Mouse (Mus musculus) layer of hippocampus, adult 2 months (tissue): ENCODE data around the gene Rnf183. TPM values are rescaled to one million over a fixed set of nuclear protein-coding genes. Genes with fewer than 3 reads are reported as not detected.

Experiments used
- DNase-seq, 2 experiments: peaks; one replicate each; pipeline ENCODE4 v3.0.0; 2022; ENCODE audit warnings: low spot score in 2 of 2
- H3K27ac ChIP-seq: fragments of 200-600 bp; 2 replicates; pipeline ENCODE4 v1.8.1; 2022
- H3K4me3 ChIP-seq: fragments of 200-600 bp; 2 replicates; pipeline ENCODE4 v1.8.1; 2022; ENCODE audit warnings: mild to moderate bottlenecking
- CTCF ChIP-seq: fragments of 200-600 bp; conservative IDR thresholded peaks from 2 replicates; pipeline ENCODE4 v1.8.1; 2022; ENCODE audit warnings: antibody characterized with exemption, mild to moderate bottlenecking, moderate library complexity
- total RNA-seq, 2 experiments: library from RNA; stranded (reverse); gene quantifications; 2 replicates each; pipeline ENCODE4 v1.2.3; 2021

Gene Rnf183
- total RNA-seq, 2 experiments from 2014 or later = not detected

DNA sequence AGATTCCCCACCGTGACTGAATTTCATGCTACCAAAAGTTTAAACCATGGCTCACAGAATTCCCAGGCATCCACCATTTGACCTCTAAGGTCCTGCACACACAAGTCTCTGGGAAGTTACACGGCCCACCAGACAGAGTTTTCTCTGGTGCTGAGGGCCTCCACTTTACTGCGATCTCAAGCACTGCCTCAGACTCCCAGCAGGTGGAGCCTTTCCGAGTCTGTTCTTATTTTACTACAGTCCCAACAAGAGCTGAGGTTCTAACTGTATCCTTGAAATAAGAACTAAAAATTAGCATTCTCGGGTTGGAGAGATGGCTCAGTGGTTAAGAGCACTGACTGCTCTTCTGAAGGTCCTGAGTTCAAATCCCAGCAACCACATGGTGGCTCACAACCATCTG lies 19.9 kb upstream of the Rnf183 start:
- peak in 1 of 2 experiments; percentile 40 for DNase-seq
- no peak overlapping the region for H3K4me3 ChIP-seq
- TF ChIP-seq CTCF = peak; percentile 83

DNA sequence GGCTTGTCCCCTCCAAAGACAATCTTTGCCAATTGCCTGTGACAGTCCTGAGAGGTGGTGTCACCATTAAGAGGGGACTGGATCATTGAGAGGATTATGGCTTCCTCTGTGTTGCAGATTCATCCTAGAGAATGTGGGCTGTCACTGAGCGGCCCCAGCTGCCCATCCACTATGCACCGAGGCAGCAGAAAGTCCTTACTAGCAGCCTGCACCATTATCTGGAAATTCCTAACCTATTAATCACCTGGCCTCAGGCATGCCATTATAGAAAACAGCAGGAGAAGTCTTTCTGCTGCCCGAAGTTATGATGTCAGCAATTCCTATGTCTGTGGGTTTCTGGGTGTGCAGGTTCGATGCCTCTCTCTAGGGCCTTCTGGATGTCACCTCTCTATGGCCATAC lies 5.9 kb upstream of the Rnf183 start:
- no peak for DNase-seq
- H3K4me3 ChIP-seq = no peak overlapping the region
- H3K27ac ChIP-seq = no peak overlapping the region
- no peak for TF ChIP-seq CTCF

More for the DNA sequence above, 19.9 kb upstream of the Rnf183 start:
- no peak overlapping the region for H3K27ac ChIP-seq

- Histone ChIP-seq H3K4me3 (no peak overlapping the region), H3K27ac (no peak overlapping the region)
- no peak for DNase-seq
- TF ChIP-seq CTCF = no peak
These were observed 5.5 kb upstream of the Rnf183 start for GRCm38 (mm10) chr4:62440544-62440943.

GRCm38 (mm10) chr4:62439793-62440192 lies 4.7 kb upstream of the Rnf183 start:
- Histone ChIP-seq H3K4me3 (no peak overlapping the region), H3K27ac (no peak overlapping the region)
- no peak for TF ChIP-seq CTCF
- no peak for DNase-seq

GRCm38 (mm10) chr4:62437871-62438270 lies 2.8 kb upstream of the Rnf183 start:
- no peak for DNase-seq
- no peak overlapping the region for H3K4me3 ChIP-seq
- TF ChIP-seq CTCF = no peak
- H3K27ac ChIP-seq = no peak overlapping the region

GRCm38 (mm10) chr4:62437256-62437778 lies 2.3 kb upstream of the Rnf183 start:
- H3K4me3 ChIP-seq = no peak overlapping the region
- no peak for TF ChIP-seq CTCF
- no peak for DNase-seq

GRCm38 (mm10) chr4:62433939-62434870 lies 847 bp downstream of the Rnf183 start:
- DNase-seq = no peak
- H3K4me3 ChIP-seq = no peak overlapping the region
- no peak for TF ChIP-seq CTCF
- H3K27ac ChIP-seq = no peak overlapping the region

More at GRCm38 (mm10) chr4:62437256-62437778, 2.3 kb upstream of the Rnf183 start:
- no peak overlapping the region for H3K27ac ChIP-seq

- no peak for DNase-seq
These were observed 3.5 kb downstream of the Rnf183 start for GRCm38 (mm10) chr4:62431522-62431921.

DNA sequence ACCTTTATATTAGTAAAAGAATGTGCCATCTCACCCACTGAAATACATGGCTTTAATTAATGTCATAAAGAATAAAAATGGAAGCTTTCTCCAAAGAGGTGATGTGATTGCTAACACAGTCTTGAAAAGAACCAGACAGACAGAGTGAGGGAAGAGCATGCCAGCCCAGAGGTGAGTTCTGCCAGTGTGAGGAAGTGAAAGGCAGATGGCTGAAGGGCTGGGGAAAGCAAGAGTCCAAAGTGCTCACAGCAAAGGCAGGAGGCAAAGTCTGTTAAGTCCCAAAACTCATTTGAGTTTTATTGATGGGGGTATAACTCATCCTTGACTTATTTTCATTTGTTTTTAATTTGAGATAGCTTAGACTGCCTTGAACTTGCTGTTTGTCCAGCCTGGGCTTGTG lies 4.4 kb downstream of the Rnf183 start:
- TF ChIP-seq CTCF = no peak
- no peak overlapping the region for H3K4me3 ChIP-seq
- no peak for DNase-seq
- H3K27ac ChIP-seq = no peak overlapping the region

More at GRCm38 (mm10) chr4:62431522-62431921, 3.5 kb downstream of the Rnf183 start:
- no peak overlapping the region for H3K4me3 ChIP-seq
- H3K27ac ChIP-seq = no peak overlapping the region
- TF ChIP-seq CTCF = no peak

- no peak overlapping the region for H3K27ac ChIP-seq
- no peak overlapping the region for H3K4me3 ChIP-seq
- no peak for TF ChIP-seq CTCF
- no peak for DNase-seq
These were observed 5.4 kb downstream of the Rnf183 start for GRCm38 (mm10) chr4:62429616-62430015.

GRCm38 (mm10) chr4:62427978-62428758 lies 6.9 kb downstream of the Rnf183 start:
- H3K27ac ChIP-seq = no peak overlapping the region
- TF ChIP-seq CTCF = no peak
- no peak overlapping the region for H3K4me3 ChIP-seq
- DNase-seq = no peak

- no peak for TF ChIP-seq CTCF
- DNase-seq = no peak
These were observed 9.2 kb downstream of the Rnf183 start for GRCm38 (mm10) chr4:62425891-62426290.

GRCm38 (mm10) chr4:62419091-62419490 lies 16.0 kb downstream of the Rnf183 start:
- no peak for DNase-seq
- Histone ChIP-seq H3K27ac (peak overlapping the region; percentile 59; the same call in 1 of the 2 replicates), H3K4me3 (no peak overlapping the region)
- no peak for TF ChIP-seq CTCF

More at GRCm38 (mm10) chr4:62425891-62426290, 9.2 kb downstream of the Rnf183 start:
- Histone ChIP-seq H3K27ac (no peak overlapping the region), H3K4me3 (no peak overlapping the region)
